Mouse (Mus musculus) lung, postnatal 36 days (tissue): ENCODE results near the gene Samhd1.

Experiments
- DNase-seq: peaks from one replicate; pipeline ENCODE4 v3.0.0; 2022; ENCODE audit warnings: mixed read lengths

Gene Samhd1

GRCm38 (mm10) chr2:157048395-157049181 is 86.5 kb downstream of the Samhd1 start:
- no peak for DNase-seq
